Mouse (Mus musculus) heart, adult 8-10 months (tissue): ENCODE results near the gene Nrg4. TPM values are rescaled to one million over a fixed set of nuclear protein-coding genes. Genes with fewer than 3 reads are reported as not detected.

Source experiments
- DNase-seq: peaks from one replicate; pipeline ENCODE4 v3.0.0; 2022; ENCODE audit warnings: low spot score
- total RNA-seq, 4 experiments: library from RNA; stranded (reverse); gene quantifications; 2 replicates each; pipeline ENCODE4 v1.2.4; 2022

Gene Nrg4
- 1 to 10 TPM; 2.1 to 3.8 (median 2.4) TPM for total RNA-seq

- peak; percentile 52 for DNase-seq
Observed at GRCm38 (mm10) chr9:55326515-55327233, at the start of gene Nrg4, which contains the start of gene Tmem266. Gene Nrg4 (minus strand): TSS chr9:55326844. Gene Tmem266 (plus strand): TSS chr9:55326913.

DNA sequence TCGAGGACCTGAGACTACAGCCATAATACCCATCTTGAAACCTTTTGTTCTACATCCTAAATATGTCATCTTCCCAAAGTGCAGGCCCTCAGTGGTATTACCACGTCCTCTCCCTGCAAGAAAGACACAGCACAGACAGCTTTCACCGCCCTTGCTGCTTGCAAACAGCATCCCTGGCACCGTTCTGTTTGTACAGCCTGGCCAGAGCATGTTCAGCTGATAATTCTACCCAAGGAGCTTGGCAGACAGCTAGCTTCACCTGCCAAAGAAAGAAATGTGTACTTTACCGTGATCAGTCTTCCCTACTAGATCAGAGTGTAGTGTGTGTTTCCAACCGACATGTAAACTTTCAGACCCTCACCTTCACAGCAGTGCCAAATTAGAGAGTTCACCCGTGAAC is 45.3 kb upstream of the Nrg4 start:
- no peak for DNase-seq

GRCm38 (mm10) chr9:55368011-55368410 is 41.4 kb upstream of the Nrg4 start:
- DNase-seq: no peak

DNA sequence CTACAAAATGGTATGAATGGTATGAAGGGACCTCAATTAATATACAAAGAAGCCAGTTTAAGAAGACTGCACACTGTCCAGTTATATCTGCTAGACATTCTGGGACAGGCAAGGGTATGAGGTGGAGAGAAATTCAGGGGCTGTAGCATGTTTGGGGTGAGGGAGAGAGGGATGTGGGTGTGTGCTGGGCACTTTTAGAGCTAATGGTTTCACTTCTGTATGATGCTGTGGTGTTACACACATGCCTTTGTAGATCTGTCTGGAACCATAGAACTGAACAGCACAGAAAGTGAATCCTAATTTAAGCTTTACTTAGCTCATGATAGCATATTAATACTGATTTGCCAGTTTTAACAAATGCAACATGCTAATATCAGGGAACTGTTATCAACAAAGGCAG is 37.1 kb upstream of the Nrg4 start:
- no peak for DNase-seq

DNA sequence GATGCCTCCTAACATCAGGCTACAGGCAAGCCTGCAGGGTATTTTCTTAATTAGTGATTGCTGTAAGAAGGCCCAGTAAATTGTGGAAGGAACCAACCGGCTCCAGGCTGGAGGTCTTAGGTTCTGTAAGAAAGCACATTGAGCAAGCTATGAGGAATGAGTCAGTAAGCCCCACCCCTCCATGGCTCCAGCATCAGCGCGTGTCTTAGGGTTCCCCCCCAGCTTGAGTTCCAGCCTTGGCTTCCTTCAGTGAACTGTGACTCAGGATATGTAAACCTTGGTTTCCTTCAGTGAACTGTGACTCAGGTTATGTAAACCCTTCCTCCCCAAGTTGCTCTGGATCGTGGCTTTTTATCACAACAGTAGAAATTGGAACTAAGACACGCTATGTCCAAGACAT is 35.3 kb upstream of the Nrg4 start:
- no peak for DNase-seq

DNA sequence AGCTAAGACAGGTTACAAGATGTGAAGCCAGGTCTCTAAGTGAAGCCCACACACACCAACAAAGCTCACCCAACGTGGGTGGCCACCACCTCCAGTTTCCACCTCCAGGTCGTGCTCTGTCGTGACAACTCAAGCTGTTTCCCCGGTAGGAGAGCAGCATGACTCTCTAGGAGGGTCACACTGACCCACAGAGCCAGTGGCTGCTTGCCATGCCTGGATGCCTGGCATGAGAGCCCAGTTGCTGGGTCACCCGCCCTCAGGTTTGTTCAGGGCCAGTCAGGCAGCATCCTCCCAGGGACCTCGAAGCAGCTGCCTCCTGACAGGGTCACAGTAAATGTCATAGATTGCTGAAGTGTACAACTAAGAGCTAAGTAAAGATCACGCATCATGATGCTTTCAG is 34.2 kb upstream of the Nrg4 start:
- DNase-seq: no peak

DNA sequence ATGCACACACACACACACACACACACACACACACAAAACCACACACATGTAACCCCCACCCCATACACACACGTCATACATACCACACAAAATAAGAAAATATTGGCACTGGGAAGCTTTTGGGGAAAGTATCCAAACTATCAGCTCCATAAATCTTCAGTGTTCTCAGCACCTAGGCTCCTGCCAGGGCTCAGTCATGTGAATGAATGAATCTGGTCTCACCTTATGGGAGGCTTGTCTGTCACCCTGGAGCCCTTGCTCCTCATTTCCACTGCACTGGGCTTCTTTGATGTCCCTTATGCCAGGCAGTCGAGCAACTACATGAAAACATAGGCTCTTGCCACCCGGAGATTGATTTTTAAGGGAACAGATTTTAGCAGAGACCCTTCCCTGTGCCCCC is 33.7 kb upstream of the Nrg4 start:
- DNase-seq: no peak

DNA sequence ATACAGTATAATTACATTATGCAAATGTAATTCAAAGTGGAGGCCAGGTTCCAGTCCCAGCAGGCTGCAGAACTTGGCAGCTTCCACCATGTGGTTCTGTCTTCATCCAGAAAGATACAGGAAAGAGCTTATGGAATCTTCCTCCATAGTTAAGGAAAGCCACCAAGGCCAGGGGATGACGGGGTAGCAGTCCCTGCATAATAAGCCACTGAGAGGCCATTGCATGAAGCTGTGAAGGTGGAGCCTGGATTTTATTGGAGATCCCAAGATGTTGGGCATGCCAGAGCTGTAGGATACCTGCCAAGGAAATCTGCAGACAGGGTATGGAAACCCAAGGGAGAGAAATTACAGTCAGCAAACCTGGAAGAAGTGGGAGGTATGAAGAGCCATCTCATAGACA is 30.5 kb upstream of the Nrg4 start:
- no peak for DNase-seq

GRCm38 (mm10) chr9:55355270-55355834 is 28.7 kb upstream of the Nrg4 start:
- no peak for DNase-seq

DNA sequence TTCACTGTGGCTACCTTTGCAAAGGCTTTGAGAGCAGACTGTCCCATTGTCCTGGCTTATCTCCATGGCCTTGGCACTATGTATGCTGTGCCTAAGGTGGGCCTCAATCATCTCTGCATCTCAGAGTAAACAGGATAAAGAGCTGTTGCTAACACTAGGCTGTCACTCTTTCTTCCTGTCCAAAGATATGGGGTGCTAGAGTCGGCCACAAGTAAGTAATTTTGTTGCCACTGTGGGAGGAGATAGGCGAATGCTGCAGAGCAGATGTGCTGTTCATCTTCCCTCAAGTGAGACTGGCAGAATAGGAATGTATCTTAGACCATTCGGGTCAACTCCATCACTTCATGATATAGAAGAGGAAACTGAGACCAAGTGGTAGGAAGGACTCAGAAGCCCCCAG is 28.0 kb upstream of the Nrg4 start:
- no peak for DNase-seq

GRCm38 (mm10) chr9:55348664-55349063 is 22.0 kb upstream of the Nrg4 start:
- DNase-seq: no peak

- no peak for DNase-seq
Observed at GRCm38 (mm10) chr9:55345332-55345731, 18.7 kb upstream of the Nrg4 start.

DNA sequence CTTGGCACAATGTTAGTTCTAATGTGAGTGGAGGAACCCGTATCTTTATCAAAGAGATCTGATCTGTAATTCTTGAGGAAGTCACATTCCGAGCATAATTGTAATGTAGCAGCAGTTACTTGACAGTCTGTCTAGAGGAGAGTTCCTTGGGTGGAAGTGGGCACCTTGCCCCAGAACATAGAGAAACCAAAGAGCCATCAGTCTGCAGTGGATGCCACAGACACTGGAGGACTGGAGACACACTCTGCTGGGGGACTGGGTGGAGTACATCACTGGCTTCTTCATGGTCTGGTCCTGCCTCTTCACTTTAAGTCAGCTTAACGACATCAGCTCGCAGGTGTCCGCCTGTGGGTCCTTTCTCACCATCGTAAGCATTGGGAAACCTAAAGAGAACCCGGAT is 17.5 kb upstream of the Nrg4 start:
- DNase-seq: no peak

DNA sequence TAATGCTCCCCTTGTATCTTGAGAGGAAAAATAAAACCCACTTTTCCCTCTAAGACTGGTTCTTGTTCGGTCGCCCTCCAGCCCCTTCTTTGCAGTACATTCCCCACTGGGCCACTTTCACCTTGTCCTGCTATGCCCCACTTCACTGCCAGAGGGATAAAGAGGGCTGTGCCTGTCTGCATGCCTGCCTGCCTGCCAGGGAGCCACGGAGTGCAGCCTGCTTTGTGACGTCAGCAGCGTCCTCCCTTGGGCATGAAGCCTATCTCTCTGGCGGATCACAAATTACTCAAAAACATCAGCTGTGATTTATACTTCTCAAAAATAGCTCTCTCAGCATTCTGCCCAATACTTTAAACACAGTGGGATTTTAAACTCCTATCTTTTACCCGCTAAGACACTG is 6.3 kb upstream of the Nrg4 start:
- DNase-seq: no peak

DNA sequence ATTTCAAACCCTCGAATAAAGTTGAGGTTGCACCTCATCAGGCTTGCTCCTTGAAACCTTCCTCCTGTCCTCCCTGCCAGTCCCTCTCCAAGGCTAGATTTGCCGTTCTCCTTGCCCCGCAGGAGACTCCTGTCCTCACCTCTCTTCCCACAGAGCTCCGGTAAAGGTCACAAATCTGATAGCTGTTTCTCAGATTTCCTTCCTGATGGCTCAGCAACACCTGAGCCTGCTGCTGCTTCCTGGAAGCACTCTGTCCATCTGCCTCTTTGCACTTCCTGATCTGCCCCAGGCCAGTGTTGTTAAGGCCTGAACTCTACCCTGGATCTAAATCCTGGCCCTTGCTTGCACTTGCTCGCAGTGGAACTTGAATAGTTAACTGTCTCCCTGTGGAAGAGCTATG is 5.8 kb upstream of the Nrg4 start:
- DNase-seq: no peak

DNA sequence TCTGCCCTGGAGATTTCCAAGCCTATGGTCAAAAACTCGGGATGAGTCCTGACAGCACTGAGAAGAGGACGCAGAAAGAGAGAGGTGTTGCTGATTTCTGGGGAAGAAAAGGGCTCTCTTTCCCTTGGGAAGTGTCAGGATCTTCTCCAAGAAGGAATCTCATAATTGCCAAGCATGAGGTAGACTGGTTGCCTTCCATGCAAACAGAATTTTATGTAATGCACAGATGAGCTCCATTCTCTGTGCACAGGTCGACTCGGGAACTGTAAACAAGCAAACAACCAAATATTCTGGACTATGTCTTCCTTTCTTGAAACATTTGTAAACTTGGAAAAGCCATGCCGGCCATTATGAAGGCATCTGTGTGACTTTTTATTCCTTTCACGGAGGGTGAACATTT is 2.8 kb upstream of the Nrg4 start:
- no peak for DNase-seq

- DNase-seq: no peak
Observed at GRCm38 (mm10) chr9:55328151-55328918, 1.7 kb upstream of the Nrg4 start.

GRCm38 (mm10) chr9:55327234-55327615 is 581 bp upstream of the Nrg4 start:
- no peak for DNase-seq

- DNase-seq: no peak
Observed at GRCm38 (mm10) chr9:55325564-55326514, 805 bp downstream of the Nrg4 start.

GRCm38 (mm10) chr9:55325061-55325460 is 1.6 kb downstream of the Nrg4 start:
- DNase-seq: no peak

DNA sequence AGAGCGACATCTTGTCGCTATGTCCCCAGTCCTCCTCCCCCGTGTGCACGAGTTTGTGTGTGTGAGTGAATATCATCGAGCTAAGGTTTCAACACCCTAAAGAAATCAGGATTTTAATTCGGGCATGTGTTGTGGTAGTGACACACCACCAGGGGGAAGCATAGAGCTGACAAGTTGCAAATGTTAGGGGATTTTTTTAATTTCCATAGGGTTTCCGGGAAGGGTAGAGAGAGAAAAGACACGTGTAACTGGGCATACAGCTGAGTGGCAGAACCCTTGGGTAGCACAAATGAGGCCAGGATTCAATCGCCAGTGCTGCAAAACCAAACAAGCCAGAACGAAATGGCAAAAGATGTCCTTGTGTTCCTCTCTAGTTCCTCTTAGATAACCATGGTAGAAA is 2.1 kb downstream of the Nrg4 start:
- no peak for DNase-seq

GRCm38 (mm10) chr9:55324085-55324484 is 2.6 kb downstream of the Nrg4 start:
- no peak for DNase-seq
